22 mouse cellular contexts compared by ENCODE assay signal in the genomic region with DNA sequence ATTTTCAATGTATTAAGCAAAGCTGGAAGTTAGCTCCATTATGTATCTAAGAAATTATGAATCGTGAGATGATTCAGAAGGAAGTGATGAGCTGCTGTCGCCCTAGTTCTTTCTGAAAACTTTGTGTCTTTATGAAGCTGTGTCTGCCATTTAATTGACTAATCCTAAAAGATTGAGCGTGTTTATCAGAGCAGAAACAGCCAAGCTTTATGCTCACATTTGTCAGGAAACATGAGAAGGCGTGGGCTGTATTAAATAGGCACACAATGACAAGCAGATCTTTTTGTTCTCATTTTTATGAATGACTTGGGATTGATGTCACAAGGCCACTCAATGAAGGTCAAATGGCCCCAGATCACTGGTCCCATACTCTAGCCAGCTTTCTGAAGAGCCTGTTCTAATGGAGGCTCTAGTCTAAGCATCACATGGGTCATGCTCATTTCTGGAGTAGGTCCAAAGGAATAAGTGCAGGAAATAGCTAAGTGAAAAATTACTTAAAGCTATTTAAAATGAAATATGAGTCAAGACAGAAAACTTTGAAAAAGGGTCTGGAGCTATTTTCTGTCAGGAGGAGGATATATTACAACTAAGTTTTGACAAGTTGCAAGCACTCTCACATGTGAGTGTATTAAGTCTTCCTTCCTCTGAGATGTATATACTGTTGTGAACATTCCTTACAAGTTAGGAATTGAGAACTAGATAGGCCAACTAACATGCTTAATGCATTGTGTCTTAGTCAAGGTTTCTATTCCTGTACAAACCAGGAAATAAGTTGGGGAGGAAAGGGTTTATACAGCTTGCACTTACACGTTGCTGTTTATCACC. TPM values are rescaled to one million over a fixed set of nuclear protein-coding genes. Genes with fewer than 3 reads are reported as not detected.
DNase-seq lines count a peak whose midpoint lies in the region; ATAC-seq and TF ChIP-seq lines count a peak whose summit lies in the region.
"Had no signal": no experiment of that assay in that cellular context is flagged by ENCODE, and none has a peak within 500 bp of the region (broad histone marks: within the 10 kb centered on the region; RNA-seq: fewer than 3 reads in every experiment).

No protein-coding gene starts in this region.

- no peaks in the 10 kb centered on the region for H3K27me3 ChIP-seq in embryonic facial prominence, embryonic 12.5 days
- H3K27me3 ChIP-seq in embryonic facial prominence, embryonic 10.5 days (replicated peaks; ENCODE audit: low read depth, poor library complexity, severe bottlenecking) = no peaks in the 10 kb centered on the region
- no peaks in the 10 kb centered on the region for H3K27me3 ChIP-seq in liver, embryonic 11.5 days (replicated peaks; ENCODE audit: control insufficient read depth, insufficient read depth, low read length)
- H3K27me3 ChIP-seq in liver, postnatal 0 days (ENCODE audit: insufficient read depth, low read length) = no peaks in the 10 kb centered on the region
- no peaks in the 10 kb centered on the region for H3K27me3 ChIP-seq in intestine, embryonic 16.5 days (replicated peaks; ENCODE audit: control insufficient read depth, insufficient read depth, low read length)
- no peaks in the 10 kb centered on the region for H3K27me3 ChIP-seq in stomach, postnatal 0 days (ENCODE audit: control insufficient read depth, insufficient read depth, low read length)
- H3K27me3 ChIP-seq: forebrain, embryonic 13.5 days; hindbrain, embryonic 15.5 days; megakaryocyte, embryonic 14.5 days; midbrain, embryonic 13.5 days; neural tube, embryonic 12.5 days had no signal

- no peak for TF ChIP-seq CTCF in liver, postnatal 0 days (IDR thresholded peaks at IDR 0.05; ENCODE audit: low read depth)
- TF ChIP-seq CTCF in stomach, postnatal 0 days (IDR thresholded peaks at IDR 0.05; ENCODE audit: low read depth) = no peak

- ATAC-seq in embryonic facial prominence, embryonic 12.5 days (ENCODE audit: insufficient number of reproducible peaks, insufficient read depth, low FRiP score, low TSS enrichment) = 0 out of 2 replicates have a peak, but pooled peaks have one; percentile 72
- ATAC-seq in liver, embryonic 11.5 days (replicated peaks; ENCODE audit: low FRiP score) = peak; percentile 49; the same call in 1 of the 2 replicates
- no peak for ATAC-seq in liver, postnatal 0 days
- peak; percentile 52; the same call in 1 of the 2 replicates for ATAC-seq in intestine, embryonic 16.5 days
- ATAC-seq in stomach, postnatal 0 days (ENCODE audit: low FRiP score, low TSS enrichment) = peak; percentile 26; the same call in 1 of the 2 replicates
- ATAC-seq: CD4-positive, CD25-positive, alpha-beta regulatory T cell, adult 4 months; forebrain, embryonic 13.5 days; midbrain, embryonic 13.5 days had no signal

- H3K4me3 ChIP-seq in embryonic facial prominence, embryonic 12.5 days = no peak overlapping the region
- no peak overlapping the region for H3K4me3 ChIP-seq in embryonic facial prominence, embryonic 10.5 days
- no peak overlapping the region for H3K4me3 ChIP-seq in liver, embryonic 11.5 days (ENCODE audit: low read depth, low read length)
- H3K4me3 ChIP-seq in liver, postnatal 0 days (ENCODE audit: low read depth, low read length) = no peak overlapping the region
- no peak overlapping the region for H3K4me3 ChIP-seq in intestine, embryonic 16.5 days (ENCODE audit: low read length)
- no peak overlapping the region for H3K4me3 ChIP-seq in stomach, postnatal 0 days (ENCODE audit: low read depth, low read length)
- H3K4me3 ChIP-seq: forebrain, embryonic 13.5 days; hindbrain, embryonic 15.5 days; megakaryocyte, embryonic 14.5 days; midbrain, embryonic 13.5 days; neural tube, embryonic 12.5 days had no signal

- H3K9ac ChIP-seq in embryonic facial prominence, embryonic 12.5 days = no peak overlapping the region
- no peak overlapping the region for H3K9ac ChIP-seq in liver, embryonic 11.5 days (ENCODE audit: low read depth, low read length)
- H3K9ac ChIP-seq in liver, postnatal 0 days (replicated peaks) = no peak overlapping the region
- H3K9ac ChIP-seq in intestine, embryonic 16.5 days (ENCODE audit: low read depth, low read length) = no peak overlapping the region
- no peak overlapping the region for H3K9ac ChIP-seq in stomach, postnatal 0 days (ENCODE audit: low read length)
- H3K9ac ChIP-seq: forebrain, embryonic 13.5 days; hindbrain, embryonic 15.5 days; midbrain, embryonic 13.5 days; neural tube, embryonic 12.5 days had no signal

- no peaks in the 10 kb centered on the region for H3K36me3 ChIP-seq in embryonic facial prominence, embryonic 12.5 days
- H3K36me3 ChIP-seq in embryonic facial prominence, embryonic 10.5 days (replicated peaks) = no peaks in the 10 kb centered on the region
- no peaks in the 10 kb centered on the region for H3K36me3 ChIP-seq in liver, embryonic 11.5 days (ENCODE audit: control insufficient read depth, insufficient read depth, low read length)
- no peaks in the 10 kb centered on the region for H3K36me3 ChIP-seq in liver, postnatal 0 days (replicated peaks; ENCODE audit: insufficient read depth, low read length)
- no peaks in the 10 kb centered on the region for H3K36me3 ChIP-seq in intestine, embryonic 16.5 days (ENCODE audit: control insufficient read depth, insufficient read depth, low read length)
- H3K36me3 ChIP-seq in stomach, postnatal 0 days (ENCODE audit: control insufficient read depth, insufficient read depth, low read length) = no peaks in the 10 kb centered on the region
- H3K36me3 ChIP-seq: hindbrain, embryonic 15.5 days; midbrain, embryonic 13.5 days; neural tube, embryonic 12.5 days had no signal

- peaks cover 7% of the 10 kb centered on the region; the same call in 1 of the 2 replicates for H3K4me1 ChIP-seq in embryonic facial prominence, embryonic 12.5 days
- peaks cover 7% of the 10 kb centered on the region; the same call in 1 of the 2 replicates for H3K4me1 ChIP-seq in embryonic facial prominence, embryonic 10.5 days
- H3K4me1 ChIP-seq in liver, embryonic 11.5 days (replicated peaks; ENCODE audit: control insufficient read depth, insufficient read depth, low read length) = no peaks in the 10 kb centered on the region
- H3K4me1 ChIP-seq in liver, postnatal 0 days (ENCODE audit: insufficient read depth) = no peaks in the 10 kb centered on the region
- no peaks in the 10 kb centered on the region for H3K4me1 ChIP-seq in intestine, embryonic 16.5 days (ENCODE audit: control insufficient read depth, insufficient read depth, low read length)
- no peaks in the 10 kb centered on the region for H3K4me1 ChIP-seq in stomach, postnatal 0 days (replicated peaks; ENCODE audit: control insufficient read depth, insufficient read depth)
- H3K4me1 ChIP-seq: forebrain, embryonic 13.5 days; hindbrain, embryonic 15.5 days; midbrain, embryonic 13.5 days; neural tube, embryonic 12.5 days had no signal

- no peak for TF ChIP-seq EP300 in liver, postnatal 0 days (IDR thresholded peaks at IDR 0.05; ENCODE audit: low read depth)
- no peak for TF ChIP-seq EP300 in stomach, postnatal 0 days (optimal IDR thresholded peaks at IDR 0.05)

- DNase-seq in embryonic facial prominence, embryonic 10.5 days (ENCODE audit: low spot score) = no peak
- no peak for DNase-seq in liver, embryonic 11.5 days (ENCODE audit: low spot score)
- no peak for DNase-seq in liver, postnatal 0 days
- no peak for DNase-seq in stomach, postnatal 0 days (ENCODE audit: low spot score)
- no peak for DNase-seq in urinary bladder, postnatal 10 days (ENCODE audit: low spot score)
- no peak for DNase-seq in natural killer cell, adult 2 months (ENCODE audit: low spot score in 2 of 2)
- DNase-seq: adrenal gland, postnatal 25 days; cerebellum, adult 9-10 months; kidney, adult 11 months; lung, adult 18-20 months; lung, postnatal 14 days; right cerebral cortex, adult 18-20 months; thymus, postnatal 14 days had no signal

- H3K4me2 ChIP-seq in embryonic facial prominence, embryonic 12.5 days (replicated peaks) = no peak overlapping the region
- no peak overlapping the region for H3K4me2 ChIP-seq in liver, embryonic 11.5 days
- H3K4me2 ChIP-seq in liver, postnatal 0 days (ENCODE audit: low read depth, low read length) = no peak overlapping the region
- H3K4me2 ChIP-seq in intestine, embryonic 16.5 days (ENCODE audit: low read depth, low read length) = no peak overlapping the region
- no peak overlapping the region for H3K4me2 ChIP-seq in stomach, postnatal 0 days (replicated peaks; ENCODE audit: low read depth)
- H3K4me2 ChIP-seq: forebrain, embryonic 13.5 days; heart, embryonic 11.5 days; hindbrain, embryonic 15.5 days; midbrain, embryonic 13.5 days; neural tube, embryonic 12.5 days had no signal

- 69% methylated on average over 5 of the region's 5 CpGs for WGBS in embryonic facial prominence, embryonic 12.5 days
- WGBS in embryonic facial prominence, embryonic 10.5 days = 74% methylated on average over 5 of the region's 5 CpGs
- WGBS in liver, embryonic 11.5 days = 68% methylated on average over 5 of the region's 5 CpGs
- 59% methylated on average over 5 of the region's 5 CpGs for WGBS in liver, postnatal 0 days (ENCODE audit: insufficient replicate concordance)
- 64% methylated on average over 5 of the region's 5 CpGs for WGBS in intestine, embryonic 16.5 days
- 45% methylated on average over 5 of the region's 5 CpGs for WGBS in stomach, postnatal 0 days

- no peaks in the 10 kb centered on the region for H3K9me3 ChIP-seq in embryonic facial prominence, embryonic 12.5 days
- no peaks in the 10 kb centered on the region for H3K9me3 ChIP-seq in embryonic facial prominence, embryonic 10.5 days
- no peaks in the 10 kb centered on the region for H3K9me3 ChIP-seq in liver, embryonic 11.5 days (ENCODE audit: control insufficient read depth, low read length)
- H3K9me3 ChIP-seq in liver, postnatal 0 days (ENCODE audit: low read length) = no peaks in the 10 kb centered on the region
- no peaks in the 10 kb centered on the region for H3K9me3 ChIP-seq in intestine, embryonic 16.5 days (ENCODE audit: control insufficient read depth, low read length)
- H3K9me3 ChIP-seq in stomach, postnatal 0 days (ENCODE audit: control insufficient read depth, low read length) = no peaks in the 10 kb centered on the region
- H3K9me3 ChIP-seq: forebrain, embryonic 13.5 days; hindbrain, embryonic 15.5 days; megakaryocyte, embryonic 14.5 days; midbrain, embryonic 13.5 days; neural tube, embryonic 12.5 days had no signal

- H3K27ac ChIP-seq in embryonic facial prominence, embryonic 12.5 days = no peak overlapping the region
- H3K27ac ChIP-seq in embryonic facial prominence, embryonic 10.5 days (replicated peaks) = no peak overlapping the region
- no peak overlapping the region for H3K27ac ChIP-seq in liver, embryonic 11.5 days (ENCODE audit: low read depth, low read length)
- no peak overlapping the region for H3K27ac ChIP-seq in liver, postnatal 0 days (ENCODE audit: low read depth)
- no peak overlapping the region for H3K27ac ChIP-seq in intestine, embryonic 16.5 days (ENCODE audit: low read length)
- H3K27ac ChIP-seq in stomach, postnatal 0 days (replicated peaks) = no peak overlapping the region
- H3K27ac ChIP-seq: forebrain, embryonic 13.5 days; hindbrain, embryonic 15.5 days; midbrain, embryonic 13.5 days; neural tube, embryonic 12.5 days had no signal

RNA-seq across cellular contexts. Expression of a gene that starts 11.0 kb away (rescaled TPM):
- polyA plus RNA-seq in embryonic facial prominence, embryonic 12.5 days (2016; fragmentation: Nextera tagmentation; extraction: Ambion mirVana) = 10.9 and 13.9 TPM in 2 replicates
- 3.0 and 7.6 TPM in 2 replicates for polyA plus RNA-seq in embryonic facial prominence, embryonic 10.5 days (2016; fragmentation: Nextera tagmentation; extraction: Ambion mirVana)
- polyA plus RNA-seq in liver, embryonic 11.5 days (2014; fragmentation: Nextera tagmentation; extraction: Ambion mirVana) = 1.0 and 1.1 TPM in 2 replicates
- polyA plus RNA-seq in liver, postnatal 0 days (2015; fragmentation: Nextera tagmentation; extraction: Ambion mirVana) = 0.15 and 0.20 TPM in 2 replicates
- 10.0 and 10.5 TPM in 2 replicates for polyA plus RNA-seq in intestine, embryonic 16.5 days (2015; fragmentation: Nextera tagmentation; extraction: Ambion mirVana)
- polyA plus RNA-seq in stomach, postnatal 0 days (2015; fragmentation: Nextera tagmentation; extraction: Ambion mirVana) = 2.3 and 4.0 TPM in 2 replicates
